Mouse (Mus musculus) limb, embryonic 14.5 days (tissue): ENCODE measurements around the gene Hoxc5. TPM values are rescaled to one million over a fixed set of nuclear protein-coding genes. Genes with fewer than 3 reads are reported as not detected.
A peak's percentile ranks its signal among the peaks of the same experiment; 100 is the strongest.

Experiments used
- ATAC-seq: fragments of 200-750 bp; cut with Nextera tagmentation; 2 replicates; pipeline ENCODE4 v1.8.0; 2017; ENCODE audit warnings: low read depth, moderate number of reproducible peaks, moderate TSS enrichment; ENCODE audit not compliant: low FRiP score
- DNase-seq: peaks from one replicate; pipeline ENCODE4 v3.0.0-alpha.2; 2015; ENCODE audit warnings: low spot score
- H3K27ac ChIP-seq: fragments of 300-500 bp; sonication (generic); replicated peaks from 2 replicates; pipeline ENCODE4 v1.5.1; 2014; ENCODE audit warnings: low read depth, mild to moderate bottlenecking, low read length, moderate library complexity, mixed read lengths
- H3K27me3 ChIP-seq: fragments of 300-500 bp; sonication (generic); 2 replicates; pipeline ENCODE4 v1.6.1; 2014; ENCODE audit warnings: low read length, mixed read lengths; ENCODE audit not compliant: control insufficient read depth, insufficient read depth
- H3K36me3 ChIP-seq: fragments of 300-500 bp; sonication (generic); 2 replicates; pipeline ENCODE4 v1.6.1; 2014; ENCODE audit warnings: mild to moderate bottlenecking, low read length, moderate library complexity, mixed read lengths; ENCODE audit not compliant: control insufficient read depth, insufficient read depth
- H3K4me1 ChIP-seq: fragments of 300-500 bp; sonication (generic); 2 replicates; pipeline ENCODE4 v1.6.1; 2014; ENCODE audit warnings: antibody characterized with exemption, low read length, mixed read lengths; ENCODE audit not compliant: control insufficient read depth, insufficient read depth
- H3K4me2 ChIP-seq: fragments of 300-500 bp; sonication (generic); replicated peaks from 2 replicates; pipeline ENCODE4 v1.6.1; 2014; ENCODE audit warnings: low read depth, mild to moderate bottlenecking, low read length, moderate library complexity; ENCODE audit not compliant: severe bottlenecking
- H3K4me3 ChIP-seq: fragments of 300-500 bp; sonication (generic); replicated peaks from 2 replicates; pipeline ENCODE4 v1.5.1; 2014; ENCODE audit warnings: low read length
- H3K9ac ChIP-seq: fragments of 300-500 bp; sonication (generic); 2 replicates; pipeline ENCODE4 v1.6.1; 2014; ENCODE audit warnings: mild to moderate bottlenecking, low read depth, low read length, moderate library complexity; ENCODE audit not compliant: severe bottlenecking
- H3K9me3 ChIP-seq: fragments of 300-500 bp; sonication (generic); 2 replicates; pipeline ENCODE4 v1.6.1; 2016; ENCODE audit warnings: low read length; ENCODE audit not compliant: control insufficient read depth
- POLR2A ChIP-seq: fragments of 200-500 bp; IDR thresholded peaks from 2 replicates; pipeline ENCODE4 v1.8.0; 2012; ENCODE audit warnings: inconsistent platforms, mild to moderate bottlenecking, moderate library complexity, borderline replicate concordance; ENCODE audit not compliant: insufficient read depth, insufficient read length; ENCODE audit errors: extremely low read depth
- WGBS: fragments of 180-500 bp; shearing (Covaris S2); extraction: QIAGEN DNeasy Blood & Tissue Kit; methylation state at CpG from one replicate; pipeline ENCODE4 v1.1.7; 2014; 5-methylcytosine and 5-hydroxymethylcytosine counted together
- polyA plus RNA-seq, 2 experiments: library from polyadenylated mRNA; depleted of rRNA in 1 of 2; stranded (reverse) in 1 of 2; unstranded in 1 of 2; fragments of >200 nt; fragmentation: Nextera tagmentation in 1 of 2; extraction: Ambion mirVana in 1 of 2; gene quantifications; 2 replicates each; pipeline versions ENCODE4 v1.2.1 to v1.2.3; 2012 to 2014

The Hoxc5 gene
- polyA plus RNA-seq, 2 experiments = 3.5 to 9.0 TPM

DNA sequence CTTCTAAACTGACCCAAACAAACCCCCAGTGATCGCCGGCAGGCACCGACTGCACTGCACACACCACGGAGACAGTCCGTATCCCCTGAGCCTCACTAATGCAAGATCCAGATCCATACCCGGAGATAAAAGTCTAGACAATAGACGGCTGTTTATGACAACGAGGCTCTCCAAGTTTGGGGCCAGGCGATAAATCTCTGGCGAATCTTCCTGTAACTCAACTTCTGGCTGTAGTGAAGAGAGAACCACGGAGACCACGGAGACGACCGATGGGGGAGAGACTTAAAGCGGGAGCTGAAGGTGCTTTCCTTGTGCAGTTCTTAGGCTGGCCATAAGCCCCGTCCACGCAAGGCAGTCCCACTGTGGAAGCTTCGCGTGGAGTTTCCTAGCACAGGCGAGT lies 17.5 kb upstream of the Hoxc5 start:
- no peak for TF ChIP-seq POLR2A
- DNase-seq (no peak), ATAC-seq (no peak)
- WGBS = 2% methylated on average over 20 of the region's 20 CpGs
- peak overlapping the region; percentile 62; the same call in 1 of the 2 replicates for H3K27ac ChIP-seq
- peak overlapping the region; percentile 29; the same call in 1 of the 2 replicates for H3K9ac ChIP-seq
- peaks cover 89% of the 10 kb centered on the region for H3K27me3 ChIP-seq
- H3K4me3 ChIP-seq = peak overlapping the region; percentile 13; the same call in 1 of the 2 replicates
- no peaks in the 10 kb centered on the region for H3K36me3 ChIP-seq
- no peaks in the 10 kb centered on the region for H3K9me3 ChIP-seq
- H3K4me2 ChIP-seq = peak overlapping the region; percentile 24
- no peaks in the 10 kb centered on the region for H3K4me1 ChIP-seq

DNA sequence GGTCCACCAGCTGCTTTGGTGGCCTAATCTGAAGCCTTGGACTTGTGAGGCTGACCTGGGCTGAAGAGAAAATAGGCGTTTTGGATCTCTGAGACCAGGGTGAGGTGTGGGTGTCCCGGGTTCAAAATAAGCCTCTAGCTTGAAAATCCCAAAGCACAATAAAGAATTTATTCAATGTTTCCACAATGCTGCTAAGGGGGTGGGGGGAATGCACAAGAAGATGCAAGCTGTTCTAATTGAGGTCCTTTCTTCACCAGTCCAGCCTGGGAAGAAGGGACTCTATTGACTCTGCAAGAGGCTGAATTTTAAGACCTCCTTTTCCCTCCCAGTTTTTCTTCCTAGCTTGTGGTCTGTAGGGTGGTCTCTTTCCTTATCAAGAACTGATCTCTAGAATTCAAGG lies 16.4 kb upstream of the Hoxc5 start:
- ATAC-seq (no peak), DNase-seq (no peak)
- Histone ChIP-seq H3K9ac (no peak overlapping the region), H3K27me3 (peaks cover 89% of the 10 kb centered on the region), H3K27ac (no peak overlapping the region), H3K4me3 (no peak overlapping the region), H3K4me2 (peak overlapping the region; percentile 24; the same call in 1 of the 2 replicates), H3K36me3 (no peaks in the 10 kb centered on the region), H3K9me3 (no peaks in the 10 kb centered on the region), H3K4me1 (no peaks in the 10 kb centered on the region)
- WGBS = 18% methylated on average over 2 of the region's 2 CpGs
- no peak for TF ChIP-seq POLR2A

DNA sequence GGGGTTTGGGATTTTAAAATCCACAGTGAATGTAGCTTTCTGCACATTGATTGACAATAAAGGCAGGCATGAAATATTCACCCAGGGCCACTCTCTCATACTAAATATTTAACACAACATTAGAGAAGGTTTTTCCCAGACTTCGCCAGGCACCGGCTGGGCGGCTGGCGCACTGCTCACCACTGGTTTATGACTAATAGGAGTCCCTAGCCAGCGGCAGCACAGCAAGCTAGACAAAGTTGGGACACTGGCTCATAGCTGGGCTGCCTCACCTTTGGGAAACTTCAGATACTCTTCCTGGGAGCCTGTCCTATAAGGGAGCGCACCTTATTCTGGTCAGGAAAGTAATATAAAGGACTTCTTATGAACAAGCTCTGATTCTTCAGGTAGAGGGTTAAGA lies 13.7 kb upstream of the Hoxc5 start:
- no peak overlapping the region for H3K27ac ChIP-seq
- H3K9me3 ChIP-seq = no peaks in the 10 kb centered on the region
- H3K4me2 ChIP-seq = peak overlapping the region; percentile 39
- H3K36me3 ChIP-seq = no peaks in the 10 kb centered on the region
- peaks cover 90% of the 10 kb centered on the region for H3K27me3 ChIP-seq
- peak overlapping the region; percentile 70; the same call in 1 of the 2 replicates for H3K9ac ChIP-seq
- no peak for DNase-seq
- 11% methylated on average over 6 of the region's 6 CpGs for WGBS
- H3K4me1 ChIP-seq = no peaks in the 10 kb centered on the region
- ATAC-seq = no peak
- TF ChIP-seq POLR2A = no peak
- H3K4me3 ChIP-seq = peak overlapping the region; percentile 44; the same call in 1 of the 2 replicates

DNA sequence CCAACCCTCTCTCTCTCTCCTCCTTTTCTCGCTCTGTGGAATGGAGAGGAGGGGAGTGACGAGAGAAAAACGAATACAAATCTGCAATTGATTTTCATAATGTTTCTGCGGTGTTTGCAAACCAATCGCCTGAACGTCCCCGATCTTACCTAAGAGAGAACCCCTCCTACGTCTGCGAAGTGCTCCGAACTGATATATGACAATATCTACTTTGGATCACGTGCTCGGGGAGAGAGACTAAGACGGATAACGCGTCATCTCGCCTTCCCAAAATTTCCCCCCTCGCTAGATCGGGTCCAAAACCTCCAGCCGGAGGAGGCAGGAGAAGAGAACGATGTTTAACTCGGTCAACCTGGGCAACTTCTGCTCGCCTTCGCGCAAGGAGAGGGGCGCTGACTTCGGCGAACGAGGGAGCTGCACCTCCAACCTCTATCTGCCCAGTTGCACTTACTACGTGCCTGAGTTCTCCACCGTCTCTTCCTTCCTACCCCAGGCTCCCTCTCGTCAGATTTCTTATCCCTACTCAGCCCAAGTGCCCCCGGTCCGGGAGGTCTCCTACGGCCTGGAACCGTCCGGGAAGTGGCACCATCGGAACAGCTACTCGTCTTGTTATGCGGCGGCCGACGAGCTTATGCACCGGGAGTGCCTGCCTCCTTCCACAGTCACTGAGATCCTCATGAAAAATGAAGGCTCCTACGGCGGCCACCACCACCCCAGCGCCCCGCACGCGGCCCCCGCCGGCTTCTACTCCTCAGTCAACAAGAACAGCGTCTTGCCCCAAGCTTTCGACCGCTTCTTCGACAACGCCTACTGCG lies 12.8 kb upstream of the Hoxc5 start, which contains the start of gene Hoxc11:
Hoxc11 (plus strand) TSS at position 236 of the 815 bp plus-strand sequence.
- peak within 1 kb of the TSS; percentile 71 for H3K27ac ChIP-seq
- ATAC-seq (no peak), DNase-seq (no peak)
- no peak for TF ChIP-seq POLR2A
- under 1% methylated on average over 52 of the region's 57 CpGs for WGBS
- H3K4me2 ChIP-seq = peak within 1 kb of the TSS; percentile 39
- H3K27me3 ChIP-seq = peaks cover 85% of the 10 kb centered on the region
- H3K9ac ChIP-seq = peak within 1 kb of the TSS; percentile 70
- H3K9me3 ChIP-seq = no peaks in the 10 kb centered on the region
- H3K4me1 ChIP-seq = no peaks in the 10 kb centered on the region; the same call in 1 of the 2 replicates
- no peaks in the 10 kb centered on the region for H3K36me3 ChIP-seq
- peak within 1 kb of the TSS; percentile 44 for H3K4me3 ChIP-seq

DNA sequence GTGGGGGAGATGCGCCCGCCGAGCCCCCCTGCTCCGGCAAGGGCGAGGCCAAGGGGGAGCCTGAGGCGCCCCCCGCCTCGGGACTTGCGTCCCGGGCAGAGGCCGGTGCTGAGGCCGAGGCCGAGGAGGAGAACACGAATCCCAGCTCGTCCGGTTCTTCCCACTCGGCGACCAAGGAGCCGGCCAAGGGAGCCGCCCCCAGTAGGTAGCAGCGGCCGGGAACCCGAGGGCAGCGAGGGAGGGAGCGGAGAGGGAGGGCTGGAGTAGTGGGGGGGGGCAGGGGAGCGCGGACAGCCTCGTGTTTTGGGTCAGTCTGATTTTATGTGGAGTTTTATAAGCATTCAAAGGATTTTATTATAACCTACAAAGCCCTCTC lies 12.2 kb upstream of the Hoxc5 start:
- TF ChIP-seq POLR2A = no peak
- WGBS = 2% methylated on average over 22 of the region's 28 CpGs
- peak overlapping the region; percentile 39 for H3K4me2 ChIP-seq
- peak overlapping the region; percentile 70 for H3K9ac ChIP-seq
- H3K27ac ChIP-seq = peak overlapping the region; percentile 71
- H3K4me3 ChIP-seq = peak overlapping the region; percentile 44
- H3K36me3 ChIP-seq = no peaks in the 10 kb centered on the region
- peaks cover 6% of the 10 kb centered on the region; the same call in 1 of the 2 replicates for H3K4me1 ChIP-seq
- DNase-seq = no peak
- H3K9me3 ChIP-seq = no peaks in the 10 kb centered on the region
- H3K27me3 ChIP-seq = peaks cover 85% of the 10 kb centered on the region
- no peak for ATAC-seq
